ENCODE assay signal across 18 mouse cellular contexts in the genomic region with DNA sequence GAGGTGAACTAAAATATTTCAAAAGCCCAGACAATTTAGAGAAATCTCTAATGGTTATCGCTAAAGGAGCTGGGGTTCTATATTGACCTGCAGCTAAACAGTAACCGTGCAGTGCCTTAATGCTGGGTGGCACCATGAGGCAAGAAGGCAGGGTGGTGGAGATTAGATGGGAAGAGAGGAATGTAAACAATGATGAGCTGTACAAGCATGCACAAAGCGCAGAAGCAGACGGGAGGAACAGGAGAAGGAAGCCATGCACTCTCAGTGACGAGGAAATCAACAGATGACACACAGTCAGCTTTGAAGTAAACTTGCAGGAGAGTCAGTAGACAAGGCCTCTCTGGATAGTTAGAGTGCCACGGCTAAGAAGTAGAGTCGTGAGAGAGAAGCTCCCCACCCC.
"Had no signal": no experiment of that assay in that cellular context is flagged by ENCODE, and none has a peak within 500 bp of the region (broad histone marks: within the 10 kb centered on the region; RNA-seq: fewer than 3 reads in every experiment).

No protein-coding gene starts in this region.

- DNase-seq: kidney, adult 2 months; kidney, postnatal 10 days; kidney, postnatal 36 days; layer of hippocampus, postnatal 36 days; liver, embryonic 13.5 days; lung, adult 2 months; lung, postnatal 14 days; lung, postnatal 4 days; midbrain, embryonic 14.5 days; right cerebral cortex, adult 18-20 months; right cerebral cortex, postnatal 14 days; right cerebral cortex, postnatal 4 days; thymus, postnatal 25 days had no signal

- H3K27me3 ChIP-seq: kidney, embryonic 15.5 days; liver, embryonic 13.5 days; neural tube, embryonic 12.5 days; neural tube, embryonic 15.5 days had no signal

- H3K9ac ChIP-seq: kidney, embryonic 15.5 days; liver, embryonic 13.5 days; neural tube, embryonic 12.5 days; neural tube, embryonic 15.5 days had no signal

- H3K4me1 ChIP-seq: kidney, embryonic 15.5 days; neural tube, embryonic 12.5 days; neural tube, embryonic 15.5 days had no signal

- H3K4me2 ChIP-seq: kidney, embryonic 15.5 days; liver, embryonic 13.5 days; midbrain, embryonic 11.5 days; neural tube, embryonic 12.5 days; neural tube, embryonic 15.5 days had no signal

- H3K9me3 ChIP-seq: kidney, embryonic 15.5 days; liver, embryonic 13.5 days; neural tube, embryonic 12.5 days; neural tube, embryonic 15.5 days had no signal

- H3K36me3 ChIP-seq: kidney, embryonic 15.5 days; liver, embryonic 13.5 days; neural tube, embryonic 12.5 days; neural tube, embryonic 15.5 days had no signal

- H3K4me3 ChIP-seq: kidney, embryonic 15.5 days; left cerebral cortex, adult 2 months; liver, embryonic 13.5 days; neural tube, embryonic 12.5 days; neural tube, embryonic 15.5 days had no signal

- H3K27ac ChIP-seq: kidney, embryonic 15.5 days; left cerebral cortex, adult 2 months; neural tube, embryonic 12.5 days; neural tube, embryonic 15.5 days had no signal
